Comparison of ENCODE assay signal across 12 mouse cellular contexts in genomic region chr15:100081478-100081998, GRCm38 (mm10). TPM values are rescaled to one million over a fixed set of nuclear protein-coding genes. Genes with fewer than 3 reads are reported as not detected.
A peak's percentile ranks its signal among the peaks of the same experiment; 100 is the strongest.
DNase-seq lines count a peak whose midpoint lies in the region; ATAC-seq and TF ChIP-seq lines count a peak whose summit lies in the region.
"Had no signal": no experiment of that assay in that cellular context is flagged by ENCODE, and none has a peak within 500 bp of the region (broad histone marks: within the 10 kb centered on the region; RNA-seq: fewer than 3 reads in every experiment).

No protein-coding gene starts in this region.

- 84% methylated on average over 6 of the region's 6 CpGs for WGBS in liver, postnatal 0 days (ENCODE audit: insufficient replicate concordance)
- WGBS in liver, embryonic 12.5 days (ENCODE audit: insufficient replicate concordance), result 82% methylated on average over 6 of the region's 6 CpGs
- 38% methylated on average over 6 of the region's 6 CpGs for WGBS in forebrain, embryonic 16.5 days
- WGBS in kidney, adult 2 months, result 66% methylated on average over 6 of the region's 6 CpGs

- TF ChIP-seq EP300 in liver, postnatal 0 days (IDR thresholded peaks at IDR 0.05; ENCODE audit: low read depth), result no peak

- no peak overlapping the region for H3K9ac ChIP-seq in liver, postnatal 0 days (replicated peaks)
- H3K9ac ChIP-seq in liver, embryonic 12.5 days, result no peak overlapping the region
- H3K9ac ChIP-seq in forebrain, embryonic 16.5 days (replicated peaks; ENCODE audit: low read depth, low read length), result no peak overlapping the region
- H3K9ac ChIP-seq: heart, embryonic 12.5 days; limb, embryonic 12.5 days had no signal

- H3K4me1 ChIP-seq in liver, postnatal 0 days (ENCODE audit: insufficient read depth), result peaks cover 53% of the 10 kb centered on the region
- H3K4me1 ChIP-seq in liver, embryonic 12.5 days, result peaks cover 30% of the 10 kb centered on the region
- H3K4me1 ChIP-seq in forebrain, embryonic 16.5 days (replicated peaks; ENCODE audit: control insufficient read depth, insufficient read depth, low read length), result peaks cover 11% of the 10 kb centered on the region
- H3K4me1 ChIP-seq in kidney, adult 2 months (ENCODE audit: control insufficient read depth, insufficient read depth, low read length), result peaks cover 19% of the 10 kb centered on the region

- DNase-seq in cerebellum, adult 9-11 months, result peak; percentile 49
- DNase-seq in cerebellum, adult 18-20 months, result no peak
- DNase-seq in liver, postnatal 0 days, result no peak
- DNase-seq in ovary, postnatal 10 days (ENCODE audit: low spot score), result no peak
- no peak for DNase-seq in kidney, adult 2 months
- DNase-seq: kidney, postnatal 4 days had no signal

- peak overlapping the region; percentile 39 for H3K27ac ChIP-seq in liver, postnatal 0 days (ENCODE audit: low read depth)
- no peak overlapping the region for H3K27ac ChIP-seq in liver, embryonic 12.5 days
- no peak overlapping the region for H3K27ac ChIP-seq in forebrain, embryonic 16.5 days (ENCODE audit: low read length)
- H3K27ac ChIP-seq in kidney, adult 2 months (ENCODE audit: insufficient read depth, low read depth, low read length), result no peak overlapping the region
- H3K27ac ChIP-seq: limb, embryonic 12.5 days had no signal

- H3ac ChIP-seq in myocyte (ENCODE audit: control insufficient read depth, insufficient read length), result no peak overlapping the region

- no peak for ATAC-seq in liver, postnatal 0 days
- ATAC-seq in liver, embryonic 12.5 days, result no peak
- peak; percentile 36; the same call in 1 of the 2 replicates for ATAC-seq in forebrain, embryonic 16.5 days
- ATAC-seq: Patski had no signal

- H3K36me3 ChIP-seq in liver, postnatal 0 days (replicated peaks; ENCODE audit: insufficient read depth, low read length), result no peaks in the 10 kb centered on the region
- H3K36me3 ChIP-seq in liver, embryonic 12.5 days, result no peaks in the 10 kb centered on the region
- no peaks in the 10 kb centered on the region for H3K36me3 ChIP-seq in forebrain, embryonic 16.5 days (ENCODE audit: control insufficient read depth, insufficient read depth)
- no peaks in the 10 kb centered on the region for H3K36me3 ChIP-seq in myocyte (ENCODE audit: control insufficient read depth, insufficient read depth)
- H3K36me3 ChIP-seq in kidney, adult 2 months (ENCODE audit: control insufficient read depth, insufficient read depth, low read length), result no peaks in the 10 kb centered on the region
- H3K36me3 ChIP-seq: heart, embryonic 12.5 days; limb, embryonic 12.5 days had no signal

- no peaks in the 10 kb centered on the region for H3K27me3 ChIP-seq in liver, postnatal 0 days (ENCODE audit: insufficient read depth, low read length)
- no peaks in the 10 kb centered on the region for H3K27me3 ChIP-seq in liver, embryonic 12.5 days (replicated peaks)
- no peaks in the 10 kb centered on the region for H3K27me3 ChIP-seq in forebrain, embryonic 16.5 days (replicated peaks; ENCODE audit: control insufficient read depth, insufficient read depth, low read length)
- no peaks in the 10 kb centered on the region for H3K27me3 ChIP-seq in myocyte (ENCODE audit: control insufficient read depth, insufficient read depth, insufficient read length)
- H3K27me3 ChIP-seq in kidney, adult 2 months (replicated peaks; ENCODE audit: control insufficient read depth, insufficient read depth, low read length), result no peaks in the 10 kb centered on the region
- H3K27me3 ChIP-seq: heart, embryonic 12.5 days; limb, embryonic 12.5 days; Patski had no signal

- H3K4me2 ChIP-seq in liver, postnatal 0 days (ENCODE audit: low read depth, low read length), result no peak overlapping the region
- no peak overlapping the region for H3K4me2 ChIP-seq in liver, embryonic 12.5 days
- H3K4me2 ChIP-seq in forebrain, embryonic 16.5 days (ENCODE audit: low read length), result no peak overlapping the region
- peak overlapping the region; percentile 20 for H3K4me2 ChIP-seq in myocyte (ENCODE audit: low read depth)
- H3K4me2 ChIP-seq: heart, embryonic 12.5 days; limb, embryonic 12.5 days had no signal

- no peaks in the 10 kb centered on the region for H3K9me3 ChIP-seq in liver, postnatal 0 days (ENCODE audit: low read length)
- H3K9me3 ChIP-seq in liver, embryonic 12.5 days (replicated peaks), result no peaks in the 10 kb centered on the region
- no peaks in the 10 kb centered on the region for H3K9me3 ChIP-seq in forebrain, embryonic 16.5 days (ENCODE audit: control insufficient read depth, low read length)
- H3K9me3 ChIP-seq: heart, embryonic 12.5 days; limb, embryonic 12.5 days had no signal

- H3K4me3 ChIP-seq in liver, postnatal 0 days (ENCODE audit: low read depth, low read length), result no peak overlapping the region
- H3K4me3 ChIP-seq in liver, embryonic 12.5 days, result no peak overlapping the region
- H3K4me3 ChIP-seq in forebrain, embryonic 16.5 days (replicated peaks; ENCODE audit: low read length), result no peak overlapping the region
- H3K4me3 ChIP-seq in myocyte, result no peak overlapping the region
- H3K4me3 ChIP-seq in kidney, adult 2 months (ENCODE audit: insufficient read depth, low read depth, low read length), result no peak overlapping the region
- H3K4me3 ChIP-seq: heart, embryonic 12.5 days; limb, embryonic 12.5 days had no signal

- H3K79me2 ChIP-seq in myocyte (ENCODE audit: control insufficient read depth, insufficient read depth), result peaks cover 12% of the 10 kb centered on the region

- TF ChIP-seq CTCF in liver, postnatal 0 days (IDR thresholded peaks at IDR 0.05; ENCODE audit: low read depth), result no peak
- no peak for TF ChIP-seq CTCF in kidney, adult 2 months (conservative IDR thresholded peaks at IDR 0.05; ENCODE audit: insufficient read depth, insufficient read length, low read depth, low read length)

- TF ChIP-seq POLR2A in myocyte (IDR thresholded peaks at IDR 0.05; ENCODE audit: insufficient read length, low read depth), result no peak
- no peak for TF ChIP-seq POLR2A in kidney, adult 2 months (IDR thresholded peaks at IDR 0.05; ENCODE audit: low read depth, low read length)

TF ChIP-seq in myocyte, 11 proteins besides CTCF, POLR2A, EP300 and RAD21:
- TF ChIP-seq MAX (IDR thresholded peaks at IDR 0.05; ENCODE audit: low read depth) (no peak), E2F4 (IDR thresholded peaks at IDR 0.05; ENCODE audit: insufficient read depth) (no peak), MYOD1 (IDR thresholded peaks at IDR 0.05; ENCODE audit: control insufficient read depth in 1 of 3, insufficient read length in 2 of 3, low read depth in 2 of 3) (no peak), CEBPB (IDR thresholded peaks at IDR 0.05; ENCODE audit: insufficient read depth, poor library complexity, severe bottlenecking) (no peak), TCF12 (IDR thresholded peaks at IDR 0.05; ENCODE audit: insufficient read depth, poor library complexity, severe bottlenecking) (no peak), MYOG (IDR thresholded peaks at IDR 0.05; ENCODE audit: control insufficient read depth in 1 of 3, insufficient read depth in 1 of 3, insufficient read length in 2 of 3, low read depth in 2 of 3) (no peak), POLR2AphosphoS2 (IDR thresholded peaks at IDR 0.05; ENCODE audit: insufficient read length, low read depth) (no peak), REST (IDR thresholded peaks at IDR 0.05; ENCODE audit: insufficient read depth, insufficient read length) (no peak), USF1 (IDR thresholded peaks at IDR 0.05; ENCODE audit: low read depth) (no peak)

RNA-seq across cellular contexts. Expression of gene Dip2b, which starts 43.1 kb away (rescaled TPM):
- 2.1 and 2.3 TPM in 2 replicates for polyA plus RNA-seq in liver, postnatal 0 days (2015; fragmentation: Nextera tagmentation; extraction: Ambion mirVana)
- polyA plus RNA-seq in liver, embryonic 12.5 days (2016; fragmentation: Nextera tagmentation; extraction: Ambion mirVana), result 4.9 and 5.1 TPM in 2 replicates
- 19.2 and 21.1 TPM in 2 replicates for polyA plus RNA-seq in forebrain, embryonic 16.5 days (2015; fragmentation: Nextera tagmentation; extraction: Ambion mirVana)
- 7.3 TPM for polyA plus RNA-seq in myocyte (2012; fragmentation: generic; extraction: Trizol)
- 4.7 and 5.4 TPM in 2 replicates for polyA plus RNA-seq in kidney, adult 2 months (2012; rRNA removed)
